8 mouse cellular contexts compared by ENCODE assay signal in the genomic region with DNA sequence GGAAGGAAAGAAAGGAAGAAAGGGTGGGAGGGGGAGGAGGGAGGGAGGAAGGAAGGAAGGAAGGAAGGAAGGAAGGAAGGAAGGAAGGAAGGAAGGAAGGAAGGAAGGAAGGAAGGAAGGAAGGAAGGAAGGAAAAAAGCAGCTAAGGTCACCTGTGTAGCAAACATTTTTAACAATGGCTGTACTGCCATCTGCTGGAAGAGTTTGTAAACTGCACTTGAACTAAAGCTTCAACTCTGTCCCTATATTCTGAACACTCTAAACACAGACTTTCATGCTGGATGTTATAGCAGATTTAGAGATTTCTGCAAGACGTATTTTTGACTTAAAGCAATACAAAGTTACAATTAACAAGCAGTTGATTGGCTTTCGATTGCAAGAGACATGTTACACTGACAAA.
DNase-seq lines count a peak whose midpoint lies in the region; ATAC-seq and TF ChIP-seq lines count a peak whose summit lies in the region.

No protein-coding gene starts in this region.

- H3K4me2 ChIP-seq in kidney, embryonic 16.5 days (replicated peaks; ENCODE audit: low read depth, low read length), result no peak overlapping the region
- no peak overlapping the region for H3K4me2 ChIP-seq in forebrain, embryonic 15.5 days (replicated peaks)
- H3K4me2 ChIP-seq in neural tube, embryonic 11.5 days (ENCODE audit: low read depth), result no peak overlapping the region

- H3K4me3 ChIP-seq in kidney, embryonic 16.5 days (ENCODE audit: low read length), result no peak overlapping the region
- H3K4me3 ChIP-seq in E14TG2a.4 (replicated peaks; ENCODE audit: low read length), result no peak overlapping the region
- H3K4me3 ChIP-seq in bone marrow, adult 2 months (replicated peaks; ENCODE audit: control insufficient read depth, low read depth, low read length), result no peak overlapping the region
- no peak overlapping the region for H3K4me3 ChIP-seq in forebrain, embryonic 15.5 days
- no peak overlapping the region for H3K4me3 ChIP-seq in neural tube, embryonic 11.5 days (ENCODE audit: low read depth, low read length)

- H3K27me3 ChIP-seq in kidney, embryonic 16.5 days (ENCODE audit: insufficient read depth, low read length), result no peaks in the 10 kb centered on the region
- no peaks in the 10 kb centered on the region for H3K27me3 ChIP-seq in E14TG2a.4 (ENCODE audit: insufficient read depth, low read length)
- H3K27me3 ChIP-seq in forebrain, embryonic 15.5 days, result no peaks in the 10 kb centered on the region
- no peaks in the 10 kb centered on the region for H3K27me3 ChIP-seq in neural tube, embryonic 11.5 days (ENCODE audit: control insufficient read depth, insufficient read depth, low read length)

- no peaks in the 10 kb centered on the region for H3K36me3 ChIP-seq in kidney, embryonic 16.5 days (ENCODE audit: insufficient read depth, low read length)
- no peaks in the 10 kb centered on the region for H3K36me3 ChIP-seq in E14TG2a.4 (ENCODE audit: insufficient read depth, low read length)
- H3K36me3 ChIP-seq in forebrain, embryonic 15.5 days, result no peaks in the 10 kb centered on the region
- H3K36me3 ChIP-seq in neural tube, embryonic 11.5 days (ENCODE audit: control insufficient read depth, insufficient read depth, low read length), result no peaks in the 10 kb centered on the region

- ATAC-seq in kidney, embryonic 16.5 days (ENCODE audit: low FRiP score, low TSS enrichment), result no peak
- peak; percentile 67; the same call in 1 of the 2 replicates for ATAC-seq in forebrain, embryonic 15.5 days (replicated peaks)
- ATAC-seq in neural tube, embryonic 11.5 days (ENCODE audit: insufficient read depth, low FRiP score, low TSS enrichment), result peak; percentile 35; the same call in 1 of the 2 replicates

- H3K4me1 ChIP-seq in kidney, embryonic 16.5 days (ENCODE audit: insufficient read depth, low read length), result no peaks in the 10 kb centered on the region
- no peaks in the 10 kb centered on the region for H3K4me1 ChIP-seq in E14TG2a.4 (replicated peaks; ENCODE audit: low read depth, low read length)
- H3K4me1 ChIP-seq in bone marrow, adult 2 months (ENCODE audit: control insufficient read depth, insufficient read depth, low read length), result no peaks in the 10 kb centered on the region
- H3K4me1 ChIP-seq in forebrain, embryonic 15.5 days, result no peaks in the 10 kb centered on the region
- no peaks in the 10 kb centered on the region for H3K4me1 ChIP-seq in neural tube, embryonic 11.5 days (ENCODE audit: control insufficient read depth, insufficient read depth, low read length)

- TF ChIP-seq POLR2A in bone marrow, adult 2 months (IDR thresholded peaks at IDR 0.05; ENCODE audit: borderline replicate concordance, control insufficient read depth, low read depth, low read length), result no peak

- no peak overlapping the region for H3K9ac ChIP-seq in kidney, embryonic 16.5 days (replicated peaks; ENCODE audit: low read length)
- H3K9ac ChIP-seq in forebrain, embryonic 15.5 days (replicated peaks), result no peak overlapping the region
- no peak overlapping the region for H3K9ac ChIP-seq in neural tube, embryonic 11.5 days (ENCODE audit: low read length)

- peak; percentile 44 for TF ChIP-seq CTCF in E14TG2a.4 (conservative IDR thresholded peaks at IDR 0.05; ENCODE audit: low read length)
- 0 out of 2 replicates have a peak, but pooled peaks have one; percentile 11 for TF ChIP-seq CTCF in bone marrow, adult 2 months (IDR thresholded peaks at IDR 0.05; ENCODE audit: control insufficient read depth, insufficient read depth, low read length)

- no peaks in the 10 kb centered on the region for H3K9me3 ChIP-seq in kidney, embryonic 16.5 days (ENCODE audit: low read length)
- H3K9me3 ChIP-seq in E14TG2a.4 (ENCODE audit: low read length), result peaks cover 20% of the 10 kb centered on the region
- H3K9me3 ChIP-seq in forebrain, embryonic 15.5 days, result no peaks in the 10 kb centered on the region
- H3K9me3 ChIP-seq in neural tube, embryonic 11.5 days (ENCODE audit: control insufficient read depth, low read length), result no peaks in the 10 kb centered on the region

- 17% methylated on average over 2 of the region's 2 CpGs for WGBS in kidney, embryonic 16.5 days
- 21% methylated on average over 2 of the region's 2 CpGs for WGBS in bone marrow, adult 2 months
- WGBS in forebrain, embryonic 15.5 days, result 10% methylated on average over 2 of the region's 2 CpGs
- 16% methylated on average over 2 of the region's 2 CpGs for WGBS in neural tube, embryonic 11.5 days

- DNase-seq in kidney, adult 9 months, result peak; percentile 51
- DNase-seq in layer of hippocampus, postnatal 14 days (ENCODE audit: low spot score in 2 of 2), result peak; percentile 11 to 51
- peak; percentile 15 for DNase-seq in neural tube, embryonic 11.5 days (ENCODE audit: low spot score)
- no peak for DNase-seq in gastrocnemius, adult 8-10 months (ENCODE audit: low spot score in 2 of 2)

- H3K27ac ChIP-seq in kidney, embryonic 16.5 days (ENCODE audit: low read length), result no peak overlapping the region
- H3K27ac ChIP-seq in bone marrow, adult 2 months (ENCODE audit: control insufficient read depth, insufficient read depth, low read depth, low read length, poor library complexity), result no peak overlapping the region
- H3K27ac ChIP-seq in forebrain, embryonic 15.5 days (replicated peaks), result no peak overlapping the region
- no peak overlapping the region for H3K27ac ChIP-seq in neural tube, embryonic 11.5 days (ENCODE audit: low read depth, low read length)

Comparison
In these comparisons a context has a peak if more than half of its experiments do, and no peak if none do; other contexts are left out.
1. DNase-seq: peak in kidney, adult 9 months (single experiment), layer of hippocampus, postnatal 14 days (2 of 2) and neural tube, embryonic 11.5 days (single experiment); none in gastrocnemius, adult 8-10 months (0 of 2).